Mouse (Mus musculus): ENCODE measurements around the gene Tbx6.

DNA sequence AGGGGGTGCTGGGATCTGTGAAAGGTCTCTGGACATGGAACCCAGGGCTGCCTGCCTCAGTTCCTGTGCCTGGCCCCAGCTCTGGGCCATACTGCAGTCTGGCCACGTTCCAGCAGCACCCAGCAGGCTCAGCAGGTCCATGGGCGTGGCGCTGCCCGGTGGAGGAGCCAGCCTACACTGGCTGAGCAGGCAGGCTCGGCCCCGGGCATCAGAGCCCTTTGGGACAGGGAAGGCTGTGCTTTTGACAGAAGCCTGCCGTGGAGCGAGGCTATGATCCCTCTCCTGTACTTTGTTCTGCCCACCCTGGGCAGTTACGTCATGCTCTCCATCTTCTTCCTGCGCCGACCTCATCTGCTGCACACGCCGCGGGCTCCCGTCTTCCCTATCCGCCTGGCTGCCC, 15.1 kb upstream of the Tbx6 start, which contains the start of gene Gdpd3:
- TF ChIP-seq POLR2A (IDR thresholded peaks at IDR 0.05; ENCODE audit: borderline replicate concordance, insufficient read depth, low read length) (no peak), CTCF (IDR thresholded peaks at IDR 0.05; ENCODE audit: borderline replicate concordance, insufficient read depth, low read depth, low read length) (no peak)
